Mouse (Mus musculus) embryonic facial prominence, embryonic 14.5 days (tissue): ENCODE measurements at regions not wholly inside any gene's neighbourhood (a gene's known extent, or its start where the extent isn't known, plus 50 kb on each side); places are given as distances from the start of the nearest gene placed in this dataset.
"Not testable (repeated sequence)": the region's sequence is repeated elsewhere in the genome, so short reads cannot be mapped to it uniquely, and the experiment has no call there.

ENCODE experiments used
- ATAC-seq: fragments of 200-750 bp; cut with Nextera tagmentation; 2 replicates; pipeline ENCODE4 v1.8.0; 2017; ENCODE audit warnings: low read depth, moderate number of reproducible peaks, moderate TSS enrichment
- DNase-seq: peaks from one replicate; pipeline ENCODE4 v3.0.0-alpha.2; 2015; ENCODE audit warnings: low spot score
- H3K27ac ChIP-seq: fragments of 300-500 bp; sonication (generic); replicated peaks from 2 replicates; pipeline ENCODE4 v1.5.1; 2014; ENCODE audit warnings: low read depth, mild to moderate bottlenecking, low read length, moderate library complexity
- H3K27me3 ChIP-seq: fragments of 300-500 bp; sonication (generic); replicated peaks from 2 replicates; pipeline ENCODE4 v1.6.1; 2014; ENCODE audit warnings: low read length; ENCODE audit not compliant: control insufficient read depth, insufficient read depth
- H3K36me3 ChIP-seq: fragments of 300-500 bp; sonication (generic); 2 replicates; pipeline ENCODE4 v1.6.1; 2014; ENCODE audit warnings: low read length, mixed read lengths; ENCODE audit not compliant: control insufficient read depth, insufficient read depth
- H3K4me1 ChIP-seq: fragments of 300-500 bp; sonication (generic); 2 replicates; pipeline ENCODE4 v1.6.1; 2014; ENCODE audit warnings: antibody characterized with exemption, low read length; ENCODE audit not compliant: control insufficient read depth, insufficient read depth
- H3K4me2 ChIP-seq: fragments of 300-500 bp; sonication (generic); 2 replicates; pipeline ENCODE4 v1.6.1; 2014; ENCODE audit warnings: low read depth, mild to moderate bottlenecking, low read length, moderate library complexity, mixed read lengths
- H3K4me3 ChIP-seq: fragments of 300-500 bp; sonication (generic); 2 replicates; pipeline ENCODE4 v1.5.1; 2014; ENCODE audit warnings: low read depth, mild to moderate bottlenecking, low read length
- H3K9ac ChIP-seq: fragments of 300-500 bp; sonication (generic); 2 replicates; pipeline ENCODE4 v1.6.1; 2014; ENCODE audit warnings: low read depth, mild to moderate bottlenecking, low read length, moderate library complexity, mixed read lengths
- H3K9me3 ChIP-seq: fragments of 300-500 bp; sonication (generic); 2 replicates; pipeline ENCODE4 v1.6.1; 2016; ENCODE audit warnings: low read length; ENCODE audit not compliant: control insufficient read depth
- WGBS: fragments of 180-500 bp; shearing (Covaris S2); extraction: QIAGEN DNeasy Blood & Tissue Kit; methylation state at CpG from one replicate; pipeline ENCODE4 v1.1.7; 2014; 5-methylcytosine and 5-hydroxymethylcytosine counted together

DNA sequence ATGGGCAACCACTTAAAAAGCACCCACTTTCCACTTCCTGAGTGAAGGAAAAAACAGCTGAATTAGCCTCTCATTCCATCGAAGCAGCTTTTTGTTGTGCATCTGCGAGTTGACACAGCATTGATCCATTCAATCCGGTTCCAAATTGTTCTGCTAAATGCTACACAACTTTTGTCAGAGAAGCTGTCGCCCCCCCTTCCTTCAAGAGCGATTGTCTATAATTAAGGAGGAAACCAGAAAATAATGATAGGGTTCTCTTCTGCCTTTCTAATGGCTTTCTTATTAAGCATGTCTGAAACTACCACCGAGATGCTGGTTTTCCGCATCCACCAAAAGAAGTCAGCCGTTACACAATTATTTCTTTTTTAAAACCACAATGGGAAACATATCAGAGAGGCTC, 183.2 kb upstream of the Gm10131 start:
- Histone ChIP-seq H3K9me3 (peaks cover 11% of the 10 kb centered on the region), H3K4me3 (no peak overlapping the region), H3K36me3 (no peaks in the 10 kb centered on the region), H3K27ac (no peak overlapping the region), H3K9ac (no peak overlapping the region), H3K27me3 (no peaks in the 10 kb centered on the region), H3K4me2 (no peak overlapping the region), H3K4me1 (no peaks in the 10 kb centered on the region)
- DNase-seq (no peak), ATAC-seq (no peak)
- 85% methylated on average over 8 of the region's 8 CpGs for WGBS

DNA sequence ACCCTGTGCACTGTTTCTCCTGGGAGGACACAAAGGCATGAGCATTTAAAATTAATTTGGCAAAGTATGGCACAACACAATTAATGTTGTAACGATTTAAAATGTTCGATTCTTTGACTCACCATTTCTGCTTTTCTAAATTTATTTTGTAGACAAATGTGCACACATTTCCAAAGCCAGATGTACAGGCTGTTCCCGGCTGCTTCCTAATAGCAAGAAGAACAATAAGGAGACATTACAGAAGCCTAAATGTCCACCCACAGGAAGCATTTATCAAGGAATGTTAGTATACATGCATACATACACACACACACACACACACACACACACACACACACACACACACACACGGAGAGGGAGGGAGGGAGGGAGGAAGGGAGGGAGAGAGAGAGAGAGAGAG, 179.1 kb upstream of the Gm10131 start:
- H3K9me3 ChIP-seq = peaks cover 11% of the 10 kb centered on the region
- ATAC-seq = no peak
- no peak overlapping the region for H3K4me3 ChIP-seq
- no peak overlapping the region for H3K4me2 ChIP-seq
- H3K36me3 ChIP-seq = no peaks in the 10 kb centered on the region
- DNase-seq = no peak
- H3K27me3 ChIP-seq = no peaks in the 10 kb centered on the region
- H3K4me1 ChIP-seq = no peaks in the 10 kb centered on the region
- WGBS = 77% methylated on average over 4 of the region's 4 CpGs
- H3K9ac ChIP-seq = no peak overlapping the region
- H3K27ac ChIP-seq = no peak overlapping the region

DNA sequence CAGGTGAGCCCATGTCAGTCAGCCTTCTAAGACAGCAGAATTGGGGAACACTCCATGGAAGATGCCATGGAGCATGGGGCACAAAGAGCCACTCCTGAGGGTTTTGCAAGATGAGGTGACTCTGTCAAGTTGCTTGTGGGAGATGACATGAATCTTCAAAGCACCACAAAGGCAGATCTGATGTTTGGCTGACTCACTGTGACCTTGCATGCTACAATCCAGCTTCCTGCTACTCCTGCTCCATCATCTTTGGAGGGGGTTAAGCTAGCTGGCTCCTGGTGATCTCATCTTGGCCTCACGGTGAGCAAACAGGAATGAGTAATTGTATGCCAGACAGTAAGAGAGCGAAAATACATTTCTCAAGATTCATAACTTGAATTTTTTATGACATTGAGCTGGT, 176.3 kb upstream of the Gm10131 start:
- Histone ChIP-seq H3K4me1 (no peaks in the 10 kb centered on the region), H3K27ac (no peak overlapping the region), H3K4me2 (no peak overlapping the region), H3K36me3 (no peaks in the 10 kb centered on the region), H3K9me3 (no peaks in the 10 kb centered on the region), H3K27me3 (no peaks in the 10 kb centered on the region), H3K9ac (no peak overlapping the region), H3K4me3 (no peak overlapping the region)
- ATAC-seq = no peak
- WGBS = 77% methylated on average over 2 of the region's 2 CpGs
- no peak for DNase-seq

DNA sequence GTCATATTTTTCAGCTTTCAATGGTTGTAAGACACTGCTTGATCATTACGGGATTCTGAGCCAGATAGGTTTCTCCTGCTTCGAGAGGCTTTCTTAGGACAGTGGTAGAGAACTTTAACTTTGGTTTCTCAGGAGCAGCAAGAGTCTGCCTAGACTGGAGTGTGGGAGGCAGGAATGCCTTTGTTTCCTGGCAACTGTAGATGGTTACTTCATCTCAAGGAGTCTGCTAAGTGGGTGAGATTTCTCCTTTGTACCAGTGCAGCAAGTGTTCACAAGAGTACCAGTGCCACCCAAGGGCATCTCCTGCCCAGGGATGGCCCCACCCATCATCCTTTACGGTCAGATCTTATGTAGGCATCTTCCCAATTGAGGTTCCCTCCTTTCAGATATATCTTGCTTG, 173.0 kb upstream of the Gm10131 start:
- Histone ChIP-seq H3K36me3 (no peaks in the 10 kb centered on the region), H3K4me2 (no peak overlapping the region), H3K27ac (no peak overlapping the region), H3K4me1 (0 out of 2 replicates have a peak, but pooled peaks cover 9% of the 10 kb centered on the region), H3K9me3 (no peaks in the 10 kb centered on the region), H3K27me3 (no peaks in the 10 kb centered on the region), H3K4me3 (no peak overlapping the region), H3K9ac (no peak overlapping the region)
- ATAC-seq (no peak), DNase-seq (no peak)
- WGBS = 94% methylated on average over 3 of the region's 3 CpGs

DNA sequence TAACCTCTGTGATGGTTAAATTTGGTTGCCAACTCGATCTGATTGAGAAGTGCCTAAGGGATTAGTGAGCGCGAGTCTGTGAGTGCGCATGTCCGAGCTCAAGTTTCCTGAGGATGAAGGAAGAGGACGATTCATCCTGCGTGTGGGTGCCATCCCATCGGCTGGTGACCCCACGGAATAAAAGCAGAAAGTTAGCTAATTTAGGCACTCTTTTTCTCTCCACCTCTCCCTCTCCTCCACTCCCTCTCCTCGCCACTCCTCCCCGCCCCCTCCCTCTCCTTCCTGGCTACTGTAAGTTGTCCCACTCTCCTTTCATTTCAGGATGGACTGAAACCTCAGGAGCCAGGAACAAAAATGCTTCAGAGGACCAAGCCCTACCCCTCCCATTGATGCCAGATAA, 168.9 kb upstream of the Gm10131 start:
- DNase-seq (no peak), ATAC-seq (no peak)
- 7% methylated on average over 10 of the region's 11 CpGs for WGBS
- Histone ChIP-seq H3K4me1 (0 out of 2 replicates have a peak, but pooled peaks cover 9% of the 10 kb centered on the region), H3K27me3 (no peaks in the 10 kb centered on the region), H3K36me3 (no peaks in the 10 kb centered on the region), H3K27ac (no peak overlapping the region), H3K9me3 (no peaks in the 10 kb centered on the region), H3K4me2 (peak overlapping the region; percentile 53), H3K4me3 (peak overlapping the region; percentile 28), H3K9ac (peak overlapping the region; percentile 48; the same call in 1 of the 2 replicates)

DNA sequence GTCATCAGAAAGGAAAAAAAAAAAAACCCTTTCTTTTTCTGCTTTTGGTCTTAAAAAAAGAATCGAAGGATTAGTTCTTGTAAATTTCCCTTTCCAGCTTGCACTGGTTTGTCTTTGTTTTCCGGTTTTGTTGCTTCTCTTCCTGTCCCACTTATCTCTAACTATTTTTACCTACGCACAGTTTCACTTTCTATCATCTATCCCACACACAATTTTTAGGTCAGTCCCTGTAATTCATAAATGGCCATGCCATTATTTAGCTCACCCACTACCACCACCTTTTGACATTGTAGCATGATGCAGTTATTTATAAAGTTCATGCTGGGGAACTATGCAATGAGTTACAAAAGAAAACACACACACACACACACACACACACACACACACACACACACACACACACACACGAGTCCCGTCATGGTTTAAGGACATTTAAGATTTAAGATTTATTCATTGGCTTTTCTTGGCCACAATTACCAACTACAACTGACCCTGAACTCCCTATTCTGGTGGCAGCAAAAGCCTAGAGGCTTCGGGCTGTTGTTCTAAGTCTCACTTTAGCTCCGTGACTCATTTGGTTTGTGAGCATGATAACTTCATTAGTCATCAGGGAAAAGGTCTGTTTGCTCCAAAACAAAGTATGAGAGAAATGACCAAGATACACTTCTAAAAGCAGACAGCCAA, 164.6 kb upstream of the Gm10131 start:
- 65% methylated on average over 7 of the region's 7 CpGs for WGBS
- Histone ChIP-seq H3K27me3 (no peaks in the 10 kb centered on the region), H3K27ac (no peak overlapping the region), H3K9me3 (no peaks in the 10 kb centered on the region), H3K4me1 (0 out of 2 replicates have a peak, but pooled peaks cover 9% of the 10 kb centered on the region), H3K4me2 (no peak overlapping the region), H3K4me3 (no peak overlapping the region), H3K9ac (no peak overlapping the region), H3K36me3 (no peaks in the 10 kb centered on the region)
- DNase-seq (peak; percentile 5), ATAC-seq (no peak)

DNA sequence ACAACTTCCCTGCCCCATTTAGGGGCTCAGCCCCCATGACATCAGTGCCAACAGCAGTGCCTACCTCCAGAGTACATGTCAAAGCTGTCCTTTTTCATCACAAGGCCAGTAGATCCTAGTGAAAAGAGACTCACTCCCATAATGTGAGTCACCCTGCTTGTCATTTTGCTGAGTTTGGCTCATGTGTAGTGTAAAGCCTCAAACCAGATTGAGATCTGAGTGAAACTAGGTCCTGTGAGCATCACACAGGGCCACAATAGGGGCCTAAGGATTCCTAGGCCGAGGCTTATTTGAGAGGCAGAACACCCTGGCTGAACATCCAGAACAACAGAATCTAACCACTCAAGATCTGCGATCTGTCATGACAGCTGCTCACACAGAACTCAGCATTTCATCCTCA, 163.3 kb upstream of the Gm10131 start:
- 91% methylated on average over 2 of the region's 2 CpGs for WGBS
- not testable (repeated sequence) for H3K27me3 ChIP-seq, H3K9me3 ChIP-seq, H3K27ac ChIP-seq, H3K4me2 ChIP-seq, H3K36me3 ChIP-seq, H3K9ac ChIP-seq, ATAC-seq, H3K4me1 ChIP-seq, H3K4me3 ChIP-seq, DNase-seq

DNA sequence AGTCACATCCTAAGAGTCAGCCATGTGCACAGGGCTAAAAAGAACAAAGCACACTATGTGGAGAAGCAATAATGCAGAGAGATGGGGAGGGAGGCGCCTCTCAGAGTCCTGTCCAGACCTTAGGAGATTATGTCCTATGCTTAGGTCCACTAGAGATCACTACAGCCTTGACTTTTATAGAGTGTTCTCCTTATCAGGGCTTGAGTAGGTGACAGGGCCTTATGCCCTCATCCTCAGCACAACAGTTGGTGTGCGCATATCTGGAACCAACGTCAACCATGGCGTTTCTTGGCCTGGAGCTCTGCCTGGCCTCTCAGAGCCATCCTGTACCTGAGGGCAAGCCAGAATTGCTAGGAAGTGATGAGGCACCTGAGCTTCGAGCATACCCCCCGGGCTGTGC, 162.6 kb upstream of the Gm10131 start:
- DNase-seq (no peak), ATAC-seq (no peak)
- WGBS = 92% methylated on average over 6 of the region's 6 CpGs
- H3K27ac ChIP-seq = no peak overlapping the region
- H3K9me3 ChIP-seq = no peaks in the 10 kb centered on the region
- H3K4me1 ChIP-seq = no peaks in the 10 kb centered on the region
- no peaks in the 10 kb centered on the region for H3K27me3 ChIP-seq
- no peak overlapping the region for H3K9ac ChIP-seq
- no peak overlapping the region for H3K4me2 ChIP-seq
- H3K4me3 ChIP-seq = no peak overlapping the region
- no peaks in the 10 kb centered on the region for H3K36me3 ChIP-seq

DNA sequence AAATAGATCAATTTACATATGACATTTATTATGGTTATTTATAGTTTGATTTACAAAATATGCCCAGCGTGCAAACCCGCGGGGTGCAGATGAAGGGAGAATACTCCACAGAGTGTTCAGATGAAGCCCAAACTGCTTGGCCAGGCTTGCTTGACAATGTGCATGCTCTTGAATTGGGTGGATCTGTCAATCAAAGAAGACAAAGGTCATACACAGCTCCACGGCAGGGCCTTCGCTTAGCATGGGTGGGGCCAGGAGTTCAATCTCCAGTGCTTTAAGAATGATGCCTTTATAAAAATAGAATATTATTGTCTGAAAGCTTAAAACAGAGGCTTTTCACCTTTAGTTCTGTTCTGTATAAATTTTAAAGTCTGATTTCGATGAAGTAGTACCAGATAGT, 158.3 kb upstream of the Gm10131 start:
- Histone ChIP-seq H3K27me3 (no peaks in the 10 kb centered on the region), H3K36me3 (no peaks in the 10 kb centered on the region), H3K4me2 (no peak overlapping the region), H3K9me3 (no peaks in the 10 kb centered on the region), H3K9ac (no peak overlapping the region), H3K27ac (no peak overlapping the region), H3K4me3 (no peak overlapping the region), H3K4me1 (no peaks in the 10 kb centered on the region)
- ATAC-seq (no peak), DNase-seq (no peak)
- 68% methylated on average over 6 of the region's 6 CpGs for WGBS
